Mouse (Mus musculus): Measurements from ENCODE around the gene Kctd7.
A peak's percentile ranks its signal among the peaks of the same experiment; 100 is the strongest.

Gene Kctd7

GRCm38 (mm10) chr5:130124271-130124670 lies 20.4 kb upstream of the Kctd7 start:
- Histone ChIP-seq H3K36me3 (ENCODE audit: control insufficient read depth, insufficient read depth, low read length, poor library complexity, severe bottlenecking) (peaks cover 4% of the 10 kb centered on the region; the same call in 1 of the 2 replicates), H3K27me3 (ENCODE audit: control insufficient read depth, insufficient read depth, low read length, poor library complexity, severe bottlenecking) (no peaks in the 10 kb centered on the region; the same call in 1 of the 2 replicates)
- DNase-seq (ENCODE audit: low read depth, low spot score): no peak

DNA sequence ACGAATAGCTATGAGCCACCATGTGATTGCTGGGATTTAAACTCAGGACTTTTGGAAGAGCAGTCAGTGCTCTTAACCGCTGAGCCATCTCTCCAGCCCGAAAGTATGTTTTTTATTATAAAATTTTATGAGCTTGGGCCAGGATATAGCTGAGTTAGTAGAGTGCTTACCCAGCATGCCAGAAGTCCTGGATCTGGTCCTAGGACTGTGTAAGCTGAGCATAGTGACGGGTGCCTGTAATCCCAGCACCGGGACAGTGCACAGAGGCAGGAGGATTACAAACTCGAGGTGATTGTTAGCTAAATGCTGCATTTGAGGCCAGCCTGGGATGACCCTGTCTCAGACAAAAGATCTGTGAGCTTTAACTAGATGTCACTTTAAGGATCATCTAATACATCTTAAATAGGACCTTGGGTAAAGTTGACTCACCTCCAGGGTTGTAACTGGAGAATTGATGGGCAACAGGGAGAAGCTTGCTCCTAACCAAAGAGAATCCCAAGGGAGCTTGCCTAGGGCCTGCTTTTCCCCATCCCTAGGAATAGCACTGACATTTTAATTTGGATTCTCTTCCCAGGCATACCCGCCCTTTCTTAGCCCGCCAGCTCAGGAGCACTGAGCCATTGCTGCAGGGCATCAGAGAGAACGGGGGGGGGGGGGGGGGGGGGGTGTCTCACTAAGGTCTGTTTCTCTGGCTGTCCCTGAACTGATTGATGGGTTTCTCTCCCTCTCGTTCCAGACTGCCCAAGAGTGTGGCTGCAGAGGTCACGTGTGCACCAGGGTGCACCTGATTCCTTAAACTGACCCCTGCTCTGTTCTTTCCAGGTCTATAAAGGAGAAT lies 15.8 kb upstream of the Kctd7 start:
- Histone ChIP-seq H3K27me3 (ENCODE audit: control insufficient read depth, insufficient read depth, low read length, poor library complexity, severe bottlenecking) (no peaks in the 10 kb centered on the region), H3K36me3 (ENCODE audit: control insufficient read depth, insufficient read depth, low read length, poor library complexity, severe bottlenecking) (peaks cover 4% of the 10 kb centered on the region; the same call in 1 of the 2 replicates)
- no peak for DNase-seq (ENCODE audit: low read depth, low spot score)

- H3K36me3 ChIP-seq (ENCODE audit: control insufficient read depth, insufficient read depth, low read length, poor library complexity, severe bottlenecking): peaks cover 4% of the 10 kb centered on the region; the same call in 1 of the 2 replicates
- no peaks in the 10 kb centered on the region for H3K27me3 ChIP-seq (ENCODE audit: control insufficient read depth, insufficient read depth, low read length, poor library complexity, severe bottlenecking)
- DNase-seq (ENCODE audit: low read depth, low spot score): no peak
Measured at GRCm38 (mm10) chr5:130129524-130129793, 15.2 kb upstream of the Kctd7 start.

DNA sequence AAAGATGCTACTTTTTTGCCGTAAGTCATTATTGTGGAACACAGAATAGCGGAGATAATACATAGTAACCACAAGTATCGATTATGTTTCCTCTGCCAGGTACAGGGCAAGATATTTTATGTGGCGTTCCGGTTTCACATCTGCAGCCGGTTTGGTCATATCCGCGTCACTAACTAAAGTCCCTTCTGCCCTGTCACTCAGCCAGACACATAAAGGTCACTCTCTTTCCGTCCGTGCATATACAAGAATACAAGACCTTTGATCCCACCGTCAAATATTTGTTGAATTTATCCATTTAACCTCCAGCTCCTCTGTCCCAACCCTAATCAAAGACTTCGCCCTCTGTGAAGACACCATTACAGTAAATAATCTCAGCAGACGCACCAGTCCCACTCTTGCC lies 8.1 kb upstream of the Kctd7 start:
- no peaks in the 10 kb centered on the region; the same call in none of the 2 replicates for H3K36me3 ChIP-seq (ENCODE audit: control insufficient read depth, insufficient read depth, low read length, poor library complexity, severe bottlenecking)
- H3K27me3 ChIP-seq (ENCODE audit: control insufficient read depth, insufficient read depth, low read length, poor library complexity, severe bottlenecking): no peaks in the 10 kb centered on the region
- no peak for DNase-seq (ENCODE audit: low read depth, low spot score)

DNA sequence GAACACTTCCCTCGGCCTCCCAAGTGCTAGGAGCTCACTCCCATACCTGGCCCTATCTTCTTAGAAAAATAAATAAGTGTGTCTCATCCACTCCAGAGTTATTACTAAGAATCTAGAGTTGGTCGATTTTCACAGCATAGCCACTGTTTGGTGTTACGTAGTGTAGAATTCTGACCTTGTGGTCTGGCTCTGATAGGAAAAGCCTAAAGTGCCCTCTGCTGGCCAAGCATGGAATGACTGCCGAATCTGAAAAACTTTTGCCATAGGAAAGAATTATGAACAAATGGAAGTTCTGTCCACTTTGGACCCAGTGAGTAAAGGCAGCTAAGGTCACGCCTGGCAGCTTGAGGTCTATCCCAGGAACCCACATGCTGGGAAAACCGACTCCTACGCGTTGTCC lies 5.3 kb upstream of the Kctd7 start:
- DNase-seq (ENCODE audit: low read depth, low spot score): peak; percentile 84
- no peaks in the 10 kb centered on the region for H3K27me3 ChIP-seq (ENCODE audit: control insufficient read depth, insufficient read depth, low read length, poor library complexity, severe bottlenecking)

DNA sequence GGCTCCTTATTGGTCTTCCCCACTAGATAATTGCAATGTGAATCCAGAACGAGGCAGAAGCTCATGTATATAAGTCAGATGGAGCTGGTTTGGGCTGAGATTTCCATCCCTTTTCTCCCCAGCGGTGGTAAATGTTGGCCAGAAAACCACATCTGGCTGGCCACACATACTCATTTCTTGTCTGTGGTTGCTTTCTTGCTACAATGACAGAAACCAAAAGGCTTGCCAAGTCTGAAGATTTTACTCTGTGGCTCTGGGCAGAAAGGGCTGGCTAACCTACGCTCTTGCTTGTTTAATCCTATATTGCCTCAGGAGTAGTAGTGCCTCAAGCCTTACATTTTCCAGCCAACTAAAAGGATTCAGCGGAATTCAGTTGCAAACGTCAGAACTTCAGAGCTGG lies 3.5 kb upstream of the Kctd7 start:
- no peaks in the 10 kb centered on the region; the same call in 1 of the 2 replicates for H3K36me3 ChIP-seq (ENCODE audit: control insufficient read depth, insufficient read depth, low read length, poor library complexity, severe bottlenecking)
- DNase-seq (ENCODE audit: low read depth, low spot score): no peak
- no peaks in the 10 kb centered on the region for H3K27me3 ChIP-seq (ENCODE audit: control insufficient read depth, insufficient read depth, low read length, poor library complexity, severe bottlenecking)

More for the DNA sequence above, 5.3 kb upstream of the Kctd7 start:
- H3K36me3 ChIP-seq (ENCODE audit: control insufficient read depth, insufficient read depth, low read length, poor library complexity, severe bottlenecking): no peaks in the 10 kb centered on the region; the same call in 1 of the 2 replicates

DNA sequence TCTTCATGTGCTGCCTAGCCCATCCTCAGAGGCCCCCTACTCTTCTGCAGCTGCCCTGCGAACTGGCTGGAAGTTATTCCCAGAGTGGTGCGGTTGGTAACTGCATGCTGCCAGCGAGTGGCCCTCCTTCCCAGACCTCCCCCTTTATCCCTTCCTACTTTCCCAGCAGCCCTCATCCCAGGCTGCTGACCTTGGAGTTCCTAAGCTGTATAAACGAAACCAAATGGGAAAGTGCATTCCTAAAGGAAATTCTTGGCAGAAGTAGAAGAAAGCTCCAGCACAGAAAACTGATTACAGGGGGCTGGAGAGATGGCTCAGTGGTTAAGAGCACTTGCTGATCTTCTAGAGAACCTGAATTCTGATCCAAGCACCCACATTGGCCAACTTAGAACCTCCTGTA lies 2.6 kb upstream of the Kctd7 start:
- no peaks in the 10 kb centered on the region for H3K27me3 ChIP-seq (ENCODE audit: control insufficient read depth, insufficient read depth, low read length, poor library complexity, severe bottlenecking)
- no peak for DNase-seq (ENCODE audit: low read depth, low spot score)
- H3K36me3 ChIP-seq (ENCODE audit: control insufficient read depth, insufficient read depth, low read length, poor library complexity, severe bottlenecking): no peaks in the 10 kb centered on the region; the same call in 1 of the 2 replicates

DNA sequence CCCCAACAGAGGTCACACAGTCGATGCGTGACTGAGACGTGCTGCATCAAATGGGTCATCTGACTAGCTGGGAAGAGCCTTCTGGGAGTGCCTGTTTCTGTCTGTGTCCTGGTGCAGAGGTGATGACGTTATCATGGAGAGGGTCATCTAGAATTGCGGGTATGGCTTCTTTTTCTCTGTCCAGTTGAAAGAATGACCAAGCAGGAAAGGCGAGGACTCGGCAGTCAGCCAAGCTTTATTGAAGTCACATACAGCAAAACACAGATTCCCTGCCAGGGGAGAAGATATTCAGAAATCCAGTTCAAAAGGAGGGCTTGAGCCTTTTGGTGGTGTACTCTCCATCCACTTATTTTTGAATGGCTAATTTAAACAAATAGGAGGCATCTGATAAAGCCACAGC lies 1.6 kb upstream of the Kctd7 start:
- H3K27me3 ChIP-seq (ENCODE audit: control insufficient read depth, insufficient read depth, low read length, poor library complexity, severe bottlenecking): no peaks in the 10 kb centered on the region
- no peaks in the 10 kb centered on the region; the same call in 1 of the 2 replicates for H3K36me3 ChIP-seq (ENCODE audit: control insufficient read depth, insufficient read depth, low read length, poor library complexity, severe bottlenecking)
- no peak for DNase-seq (ENCODE audit: low read depth, low spot score)

DNA sequence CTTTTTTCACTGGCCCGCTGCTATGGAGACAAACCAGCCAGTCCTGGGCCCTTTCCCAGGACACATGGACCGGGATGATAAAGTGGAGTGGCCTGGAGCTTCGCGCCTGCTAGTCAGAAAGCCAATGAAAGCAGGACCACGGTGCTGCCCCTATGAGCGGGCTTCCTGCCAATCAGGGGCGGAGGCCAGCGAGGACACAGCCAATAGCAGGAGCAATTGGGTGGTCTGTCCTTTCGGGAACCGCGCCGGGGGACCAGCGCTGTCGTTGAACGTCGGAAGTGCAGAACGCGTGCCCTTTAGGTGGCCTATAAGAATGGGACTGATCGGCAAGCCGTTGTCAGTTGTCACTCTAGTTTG lies 706 bp upstream of the Kctd7 start:
- Histone ChIP-seq H3K36me3 (ENCODE audit: control insufficient read depth, insufficient read depth, low read length, poor library complexity, severe bottlenecking) (no peaks in the 10 kb centered on the region; the same call in 1 of the 2 replicates), H3K27me3 (ENCODE audit: control insufficient read depth, insufficient read depth, low read length, poor library complexity, severe bottlenecking) (no peaks in the 10 kb centered on the region)
- DNase-seq (ENCODE audit: low read depth, low spot score): no peak

- no peak for DNase-seq (ENCODE audit: low read depth, low spot score)
- Histone ChIP-seq H3K27me3 (ENCODE audit: control insufficient read depth, insufficient read depth, low read length, poor library complexity, severe bottlenecking) (no peaks in the 10 kb centered on the region), H3K36me3 (ENCODE audit: control insufficient read depth, insufficient read depth, low read length, poor library complexity, severe bottlenecking) (no peaks in the 10 kb centered on the region)
Measured at GRCm38 (mm10) chr5:130145961-130146360, 1.3 kb downstream of the Kctd7 start.

- peaks cover 2% of the 10 kb centered on the region; the same call in 1 of the 2 replicates for H3K36me3 ChIP-seq (ENCODE audit: control insufficient read depth, insufficient read depth, low read length, poor library complexity, severe bottlenecking)
- no peaks in the 10 kb centered on the region for H3K27me3 ChIP-seq (ENCODE audit: control insufficient read depth, insufficient read depth, low read length, poor library complexity, severe bottlenecking)
- no peak for DNase-seq (ENCODE audit: low read depth, low spot score)
Measured at GRCm38 (mm10) chr5:130149726-130150310, 5.2 kb downstream of the Kctd7 start.

DNA sequence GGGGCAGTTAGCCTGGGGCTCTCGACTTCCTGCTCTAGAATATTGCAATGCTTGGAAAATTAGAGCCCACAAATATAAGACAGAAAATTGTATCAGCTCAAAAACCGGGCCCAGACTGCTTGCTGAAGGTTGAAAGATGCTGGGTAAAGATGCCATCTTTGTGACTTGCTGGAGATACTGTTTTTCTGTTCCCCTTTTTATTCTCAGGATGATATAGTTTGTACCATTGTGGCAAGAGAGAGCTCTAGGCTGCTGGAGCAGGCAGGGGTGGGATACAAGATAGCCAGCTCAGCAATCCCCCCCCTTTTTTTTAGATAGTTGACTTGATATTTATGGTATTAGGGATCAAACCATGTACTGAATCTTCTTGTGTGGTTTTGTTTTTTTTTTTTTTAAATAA lies 9.6 kb downstream of the Kctd7 start:
- H3K36me3 ChIP-seq (ENCODE audit: control insufficient read depth, insufficient read depth, low read length, poor library complexity, severe bottlenecking): peaks cover 2% of the 10 kb centered on the region; the same call in 1 of the 2 replicates
- H3K27me3 ChIP-seq (ENCODE audit: control insufficient read depth, insufficient read depth, low read length, poor library complexity, severe bottlenecking): no peaks in the 10 kb centered on the region
- DNase-seq (ENCODE audit: low read depth, low spot score): no peak

DNA sequence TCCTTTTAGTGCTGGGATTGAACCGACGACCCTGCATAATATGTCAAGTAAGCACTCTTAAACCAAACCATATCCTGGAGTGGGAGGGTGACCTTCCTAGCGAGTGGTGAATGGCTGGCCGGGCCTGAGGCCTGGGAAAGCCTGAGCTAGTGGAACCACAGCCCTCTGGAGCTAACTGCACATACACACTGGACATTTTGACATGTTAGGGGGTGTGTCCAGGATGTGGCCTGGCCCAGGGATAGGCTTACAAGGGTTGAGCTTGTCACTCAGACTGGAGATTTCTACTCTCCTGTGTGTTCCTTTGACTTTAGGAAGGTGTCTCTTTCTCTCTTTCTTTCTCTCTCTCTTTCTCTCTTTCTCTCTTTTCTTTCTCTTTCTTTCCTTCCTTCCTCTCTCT lies 13.9 kb downstream of the Kctd7 start:
- H3K27me3 ChIP-seq (ENCODE audit: control insufficient read depth, insufficient read depth, low read length, poor library complexity, severe bottlenecking): no peaks in the 10 kb centered on the region
- DNase-seq (ENCODE audit: low read depth, low spot score): no peak
- H3K36me3 ChIP-seq (ENCODE audit: control insufficient read depth, insufficient read depth, low read length, poor library complexity, severe bottlenecking): no peaks in the 10 kb centered on the region

DNA sequence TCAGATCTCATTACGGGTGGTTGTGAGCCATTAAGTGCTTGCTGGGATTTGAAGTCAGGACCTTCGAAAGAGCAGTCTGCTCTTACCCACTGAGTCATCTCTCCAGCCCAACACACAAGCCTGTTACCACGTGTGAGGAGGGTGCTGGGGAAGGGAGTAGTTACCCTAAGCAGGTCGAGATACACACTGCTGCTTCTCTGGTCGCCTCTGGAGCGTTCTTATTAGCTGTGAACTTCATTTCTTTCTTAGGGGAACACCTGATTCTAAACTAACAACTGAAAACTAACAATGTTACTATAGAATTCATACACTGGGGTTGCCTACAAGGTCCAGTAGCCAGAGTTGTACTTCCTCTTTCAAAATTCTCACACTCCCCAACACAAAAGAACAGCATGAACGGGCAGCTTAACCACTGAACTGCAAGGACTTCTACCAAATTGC lies 15.1 kb downstream of the Kctd7 start:
- peak; percentile 77 for DNase-seq (ENCODE audit: low read depth, low spot score)
- Histone ChIP-seq H3K36me3 (ENCODE audit: control insufficient read depth, insufficient read depth, low read length, poor library complexity, severe bottlenecking) (no peaks in the 10 kb centered on the region), H3K27me3 (ENCODE audit: control insufficient read depth, insufficient read depth, low read length, poor library complexity, severe bottlenecking) (no peaks in the 10 kb centered on the region)

DNA sequence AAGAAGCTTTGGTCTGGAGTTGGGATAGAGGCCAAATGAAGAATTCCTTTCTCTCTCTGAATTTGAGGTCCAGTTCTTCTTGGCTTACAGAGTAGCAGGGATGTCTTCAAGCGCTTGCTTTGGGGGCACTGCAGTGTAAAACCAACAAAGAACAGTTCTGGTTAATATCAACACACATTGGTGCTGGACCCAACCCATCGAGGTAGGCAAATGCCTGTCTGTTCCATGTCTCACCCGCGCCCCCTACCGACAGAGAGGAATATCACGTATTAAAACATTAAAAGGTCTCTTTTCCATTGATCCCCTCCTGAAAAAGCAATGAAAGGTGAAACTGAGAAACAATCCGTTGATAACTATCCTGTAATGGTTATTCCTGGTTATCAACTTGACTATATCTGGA lies 19.0 kb downstream of the Kctd7 start:
- DNase-seq (ENCODE audit: low read depth, low spot score): peak; percentile 87
- H3K27me3 ChIP-seq (ENCODE audit: control insufficient read depth, insufficient read depth, low read length, poor library complexity, severe bottlenecking): no peaks in the 10 kb centered on the region
- no peaks in the 10 kb centered on the region for H3K36me3 ChIP-seq (ENCODE audit: control insufficient read depth, insufficient read depth, low read length, poor library complexity, severe bottlenecking)
